Mouse (Mus musculus) midbrain, embryonic 15.5 days (tissue): ENCODE results near the gene Ddit4l. TPM values are rescaled to one million over a fixed set of nuclear protein-coding genes. Genes with fewer than 3 reads are reported as not detected.
"Not testable (repeated sequence)": the region's sequence is repeated elsewhere in the genome, so short reads cannot be mapped to it uniquely, and the experiment has no call there.

Experiments used
- ATAC-seq: fragments of 200-750 bp; cut with Nextera tagmentation; replicated peaks from 2 replicates; pipeline ENCODE4 v1.8.0; 2017; ENCODE audit warnings: moderate TSS enrichment
- H3K27ac ChIP-seq: fragments of 300-500 bp; sonication (generic); 2 replicates; pipeline ENCODE4 v1.5.1; 2015; ENCODE audit warnings: mild to moderate bottlenecking, inconsistent platforms
- H3K27me3 ChIP-seq: fragments of 300-500 bp; sonication (generic); replicated peaks from 2 replicates; pipeline ENCODE4 v1.6.1; 2015; ENCODE audit warnings: inconsistent platforms
- H3K36me3 ChIP-seq: fragments of 300-500 bp; sonication (generic); replicated peaks from 2 replicates; pipeline ENCODE4 v1.6.1; 2015; ENCODE audit warnings: inconsistent platforms
- H3K4me1 ChIP-seq: fragments of 300-500 bp; sonication (generic); 2 replicates; pipeline ENCODE4 v1.6.1; 2015; ENCODE audit warnings: inconsistent platforms
- H3K4me2 ChIP-seq: fragments of 300-500 bp; sonication (generic); 2 replicates; pipeline ENCODE4 v1.6.1; 2015; ENCODE audit warnings: inconsistent platforms, mild to moderate bottlenecking, moderate library complexity
- H3K4me3 ChIP-seq: fragments of 300-500 bp; sonication (generic); 2 replicates; pipeline ENCODE4 v1.5.1; 2015; ENCODE audit warnings: mild to moderate bottlenecking, inconsistent platforms
- H3K9ac ChIP-seq: fragments of 300-500 bp; sonication (generic); 2 replicates; pipeline ENCODE4 v1.6.1; 2015; ENCODE audit warnings: mild to moderate bottlenecking, inconsistent platforms
- H3K9me3 ChIP-seq: fragments of 300-500 bp; sonication (generic); 2 replicates; pipeline ENCODE4 v1.6.1; 2016; ENCODE audit warnings: inconsistent platforms
- WGBS: fragments of 180-500 bp; shearing (Covaris S2); methylation state at CpG from one replicate; pipeline ENCODE4 v1.1.7; 2015; ENCODE audit warnings: mixed read lengths; 5-methylcytosine and 5-hydroxymethylcytosine counted together
- microRNA-seq: library from miRNA; unstranded; fragments of <30 nt; microRNA quantifications from one replicate; pipeline ENCODE4, GENCODE M21; 2016
- polyA plus RNA-seq: library from polyadenylated mRNA; unstranded; fragments of >200 nt; fragmentation: Nextera tagmentation; extraction: Ambion mirVana; gene quantifications from 2 replicates; pipeline ENCODE4 v1.2.1, GENCODE M21; 2015

Ddit4l gene
- polyA plus RNA-seq, 1 experiment from 2014 or later: 5.8 TPM

GRCm38 (mm10) chr3:137652853-137653252, 31.4 kb downstream of the Ddit4l start:
- no peak for ATAC-seq
- Histone ChIP-seq H3K4me2 (no peak overlapping the region), H3K9ac (no peak overlapping the region), H3K9me3 (no peaks in the 10 kb centered on the region), H3K27ac (no peak overlapping the region), H3K36me3 (no peaks in the 10 kb centered on the region), H3K27me3 (no peaks in the 10 kb centered on the region), H3K4me1 (no peaks in the 10 kb centered on the region), H3K4me3 (no peak overlapping the region)
- 85% methylated on average over 2 of the region's 2 CpGs for WGBS

- H3K4me3 ChIP-seq, H3K27me3 ChIP-seq, H3K4me1 ChIP-seq, H3K9me3 ChIP-seq, H3K4me2 ChIP-seq, H3K36me3 ChIP-seq, H3K9ac ChIP-seq, H3K27ac ChIP-seq, ATAC-seq: not testable (repeated sequence)
- no CpG with 5 or more reads among the region's 3 CpGs for WGBS
Measured at GRCm38 (mm10) chr3:137671224-137671623, 49.8 kb downstream of the Ddit4l start, which contains the start of gene Gm21962. Gm21962 (plus strand) TSS chr3:137671524.

Small RNA genes within 50 kb of the gene (microRNA-seq; reads per million reads assigned to microRNA genes)
- not detected for gene Gm22468

Other genes starting within 250 kb of the Ddit4l start
- gene Gm21962, start 49.9 kb downstream of the Ddit4l start, polyA plus RNA-seq: not detected in 2 replicates
- 694 and 721 TPM in 2 replicates for gene H2afz, start 242.9 kb downstream of the Ddit4l start, polyA plus RNA-seq
- gene Dnajb14, start 246.1 kb downstream of the Ddit4l start, polyA plus RNA-seq: 15.8 and 16.7 TPM in 2 replicates